Mouse (Mus musculus) midbrain, postnatal 0 days (tissue): ENCODE results near the gene Tlcd1. TPM values are rescaled to one million over a fixed set of nuclear protein-coding genes. Genes with fewer than 3 reads are reported as not detected.
"Not testable (repeated sequence)": the region's sequence is repeated elsewhere in the genome, so short reads cannot be mapped to it uniquely, and the experiment has no call there.

Experiments used
- ATAC-seq: fragments of 200-750 bp; cut with Nextera tagmentation; 2 replicates; pipeline ENCODE4 v1.8.0; 2017; ENCODE audit warnings: moderate number of reproducible peaks, mild to moderate bottlenecking, moderate TSS enrichment, moderate library complexity; ENCODE audit not compliant: low FRiP score
- DNase-seq: peaks from one replicate; pipeline ENCODE4 v3.0.0-alpha.2; 2015; ENCODE audit warnings: low spot score
- H3K27ac ChIP-seq: fragments of 300-500 bp; sonication (generic); 2 replicates; pipeline ENCODE4 v1.5.1; 2014; ENCODE audit warnings: low read depth, mild to moderate bottlenecking, low read length, mixed read lengths
- H3K27me3 ChIP-seq: fragments of 300-500 bp; sonication (generic); 2 replicates; pipeline ENCODE4 v1.6.1; 2014; ENCODE audit warnings: low read length, control low read depth, mixed read lengths; ENCODE audit not compliant: insufficient read depth
- H3K36me3 ChIP-seq: fragments of 300-500 bp; sonication (generic); 2 replicates; pipeline ENCODE4 v1.6.1; 2014; ENCODE audit warnings: low read length, control low read depth, mixed read lengths; ENCODE audit not compliant: insufficient read depth
- H3K4me1 ChIP-seq: fragments of 300-500 bp; sonication (generic); 2 replicates; pipeline ENCODE4 v1.6.1; 2014; ENCODE audit warnings: mild to moderate bottlenecking, control low read depth, antibody characterized with exemption, low read length, mixed read lengths; ENCODE audit not compliant: insufficient read depth
- H3K4me2 ChIP-seq: fragments of 300-500 bp; sonication (generic); 2 replicates; pipeline ENCODE4 v1.6.1; 2014; ENCODE audit warnings: low read depth, mild to moderate bottlenecking, low read length, mixed read lengths; ENCODE audit not compliant: poor library complexity, severe bottlenecking
- H3K4me3 ChIP-seq: fragments of 300-500 bp; sonication (generic); 2 replicates; pipeline ENCODE4 v1.5.1; 2014; ENCODE audit warnings: low read depth, mild to moderate bottlenecking, low read length, moderate library complexity
- H3K9ac ChIP-seq: fragments of 300-500 bp; sonication (generic); replicated peaks from 2 replicates; pipeline ENCODE4 v1.6.1; 2014; ENCODE audit warnings: mild to moderate bottlenecking, low read length, moderate library complexity, mixed read lengths; ENCODE audit not compliant: poor library complexity, severe bottlenecking
- H3K9me3 ChIP-seq: fragments of 300-500 bp; sonication (generic); 2 replicates; pipeline ENCODE4 v1.6.1; 2016; ENCODE audit warnings: low read length, control low read depth
- CTCF ChIP-seq: IDR thresholded peaks from 2 replicates; pipeline ENCODE4 v1.5.1; 2016; ENCODE audit warnings: antibody characterized with exemption, mild to moderate bottlenecking
- WGBS: fragments of 180-500 bp; shearing (Covaris S2); extraction: QIAGEN DNeasy Blood & Tissue Kit; methylation state at CpG from one replicate; pipeline ENCODE4 v1.1.7; 2014; 5-methylcytosine and 5-hydroxymethylcytosine counted together
- polyA plus RNA-seq: library from polyadenylated mRNA; unstranded; fragments of >200 nt; fragmentation: Nextera tagmentation; extraction: Ambion mirVana; gene quantifications from 2 replicates; pipeline ENCODE4 v1.2.1, GENCODE M21; 2015
- total RNA-seq: library from RNA; depleted of rRNA; stranded (reverse); fragments of >200 nt; gene quantifications from 2 replicates; pipeline ENCODE4 v1.2.3, GENCODE M21; 2014; rRNA removed

The Tlcd1 gene
- 12.6 and 24.0 TPM in 2 replicates for total RNA-seq
- polyA plus RNA-seq = 18.1 and 25.4 TPM in 2 replicates

GRCm38 (mm10) chr11:78176402-78176862 lies at the start of gene Tlcd1, which contains the start of gene Nek8:
Gene Tlcd1 (plus strand): TSS chr11:78176711.
Gene Nek8 (minus strand): TSS chr11:78176675.
- peak within 1 kb of the TSS; percentile 52 for H3K9ac ChIP-seq
- TF ChIP-seq CTCF = no peak
- peak; percentile 18; the same call in 1 of the 2 replicates for ATAC-seq
- H3K4me3 ChIP-seq = peak within 1 kb of the TSS; percentile 62
- DNase-seq = peak; percentile 87
- WGBS = under 1% methylated on average over 32 of the region's 32 CpGs
- H3K9me3 ChIP-seq = no peaks in the 10 kb centered on the region
- H3K4me2 ChIP-seq = peak within 1 kb of the TSS; percentile 69
- peaks cover 19% of the 10 kb centered on the region for H3K36me3 ChIP-seq
- H3K27ac ChIP-seq = no peak within 1 kb of the TSS
- H3K4me1 ChIP-seq = peaks cover 10% of the 10 kb centered on the region; the same call in 1 of the 2 replicates
- H3K27me3 ChIP-seq = no peaks in the 10 kb centered on the region

- 89% methylated on average over 4 of the region's 4 CpGs for WGBS
- no peaks in the 10 kb centered on the region for H3K27me3 ChIP-seq
- no peak overlapping the region for H3K4me2 ChIP-seq
- no peak for DNase-seq
- TF ChIP-seq CTCF = no peak
- no peak for ATAC-seq
- no peak overlapping the region for H3K27ac ChIP-seq
- H3K9ac ChIP-seq = no peak overlapping the region
- H3K4me3 ChIP-seq = no peak overlapping the region
- no peaks in the 10 kb centered on the region for H3K4me1 ChIP-seq
- no peaks in the 10 kb centered on the region for H3K9me3 ChIP-seq
- H3K36me3 ChIP-seq = 0 out of 2 replicates have a peak, but pooled peaks cover 3% of the 10 kb centered on the region
Observed at GRCm38 (mm10) chr11:78126739-78127138, 49.8 kb upstream of the Tlcd1 start.

GRCm38 (mm10) chr11:78129458-78129857 lies 47.1 kb upstream of the Tlcd1 start:
- ATAC-seq = no peak
- TF ChIP-seq CTCF = no peak
- Histone ChIP-seq H3K36me3 (0 out of 2 replicates have a peak, but pooled peaks cover 3% of the 10 kb centered on the region), H3K9ac (no peak overlapping the region), H3K4me1 (no peaks in the 10 kb centered on the region), H3K27ac (no peak overlapping the region), H3K27me3 (no peaks in the 10 kb centered on the region), H3K4me3 (no peak overlapping the region), H3K9me3 (no peaks in the 10 kb centered on the region), H3K4me2 (no peak overlapping the region)
- peak; percentile 40 for DNase-seq
- 79% methylated on average over 8 of the region's 8 CpGs for WGBS

GRCm38 (mm10) chr11:78133915-78134314 lies 42.6 kb upstream of the Tlcd1 start:
- H3K27me3 ChIP-seq = no peaks in the 10 kb centered on the region
- 0 out of 2 replicates have a peak, but pooled peaks cover 3% of the 10 kb centered on the region for H3K36me3 ChIP-seq
- H3K4me1 ChIP-seq = no peaks in the 10 kb centered on the region
- no peak for TF ChIP-seq CTCF
- 92% methylated on average over 6 of the region's 6 CpGs for WGBS
- no peak overlapping the region for H3K9ac ChIP-seq
- no peak for DNase-seq
- no peaks in the 10 kb centered on the region for H3K9me3 ChIP-seq
- H3K4me2 ChIP-seq = no peak overlapping the region
- H3K4me3 ChIP-seq = no peak overlapping the region
- H3K27ac ChIP-seq = no peak overlapping the region
- no peak for ATAC-seq

- H3K36me3 ChIP-seq = 0 out of 2 replicates have a peak, but pooled peaks cover 3% of the 10 kb centered on the region
- TF ChIP-seq CTCF = no peak
- H3K27ac ChIP-seq = no peak overlapping the region
- WGBS = 92% methylated on average over 3 of the region's 3 CpGs
- DNase-seq (no peak), ATAC-seq (no peak)
- no peaks in the 10 kb centered on the region for H3K4me1 ChIP-seq
- H3K9ac ChIP-seq = no peak overlapping the region
- no peaks in the 10 kb centered on the region for H3K9me3 ChIP-seq
- H3K27me3 ChIP-seq = no peaks in the 10 kb centered on the region
- H3K4me3 ChIP-seq = no peak overlapping the region
- no peak overlapping the region for H3K4me2 ChIP-seq
Observed at GRCm38 (mm10) chr11:78134344-78134743, 42.2 kb upstream of the Tlcd1 start.

GRCm38 (mm10) chr11:78135314-78135713 lies 41.2 kb upstream of the Tlcd1 start:
- not testable (repeated sequence) for H3K9me3 ChIP-seq, H3K4me3 ChIP-seq, H3K27ac ChIP-seq, H3K9ac ChIP-seq, ATAC-seq, H3K27me3 ChIP-seq, H3K4me1 ChIP-seq, H3K4me2 ChIP-seq, H3K36me3 ChIP-seq, DNase-seq
- 94% methylated on average over 7 of the region's 7 CpGs for WGBS
